Mouse (Mus musculus) neural tube, embryonic 11.5 days (tissue): ENCODE results near the gene Mrpl53. TPM values are rescaled to one million over a fixed set of nuclear protein-coding genes. Genes with fewer than 3 reads are reported as not detected.

Experiments used
- ATAC-seq: fragments of 200-750 bp; cut with Nextera tagmentation; 2 replicates; pipeline ENCODE4 v1.8.0; 2017; ENCODE audit warnings: moderate number of reproducible peaks, mild to moderate bottlenecking, moderate TSS enrichment, moderate library complexity; ENCODE audit not compliant: insufficient read depth, low FRiP score, low TSS enrichment
- DNase-seq: peaks from one replicate; pipeline ENCODE4 v3.0.0-alpha.2; 2015; ENCODE audit warnings: low spot score
- H3K27ac ChIP-seq: fragments of 300-500 bp; sonication (generic); 2 replicates; pipeline ENCODE4 v1.5.1; 2014; ENCODE audit warnings: low read depth, mild to moderate bottlenecking, low read length
- H3K27me3 ChIP-seq: fragments of 300-500 bp; sonication (generic); 2 replicates; pipeline ENCODE4 v1.6.1; 2014; ENCODE audit warnings: mild to moderate bottlenecking, low read length, mixed read lengths; ENCODE audit not compliant: control insufficient read depth, insufficient read depth
- H3K36me3 ChIP-seq: fragments of 300-500 bp; sonication (generic); 2 replicates; pipeline ENCODE4 v1.6.1; 2014; ENCODE audit warnings: mild to moderate bottlenecking, low read length, moderate library complexity, mixed read lengths; ENCODE audit not compliant: control insufficient read depth, insufficient read depth
- H3K4me1 ChIP-seq: fragments of 300-500 bp; sonication (generic); 2 replicates; pipeline ENCODE4 v1.6.1; 2014; ENCODE audit warnings: low read length, mixed read lengths; ENCODE audit not compliant: control insufficient read depth, insufficient read depth
- H3K4me2 ChIP-seq: fragments of 300-500 bp; sonication (generic); 2 replicates; pipeline ENCODE4 v1.6.1; 2014; ENCODE audit warnings: low read depth, mild to moderate bottlenecking, moderate library complexity
- H3K4me3 ChIP-seq: fragments of 300-500 bp; sonication (generic); 2 replicates; pipeline ENCODE4 v1.5.1; 2014; ENCODE audit warnings: low read depth, low read length
- H3K9ac ChIP-seq: fragments of 300-500 bp; sonication (generic); 2 replicates; pipeline ENCODE4 v1.6.1; 2014; ENCODE audit warnings: mild to moderate bottlenecking, low read length
- H3K9me3 ChIP-seq: fragments of 300-500 bp; sonication (generic); 2 replicates; pipeline ENCODE4 v1.6.1; 2016; ENCODE audit warnings: low read length; ENCODE audit not compliant: control insufficient read depth
- WGBS: fragments of 180-500 bp; shearing (Covaris S2); extraction: QIAGEN DNeasy Blood & Tissue Kit; methylation state at CpG from one replicate; pipeline ENCODE4 v1.1.7; 2014; 5-methylcytosine and 5-hydroxymethylcytosine counted together
- polyA plus RNA-seq: library from polyadenylated mRNA; unstranded; fragments of >200 nt; fragmentation: Nextera tagmentation; extraction: Ambion mirVana; gene quantifications from 2 replicates; pipeline ENCODE4 v1.2.1, GENCODE M21; 2014

The Mrpl53 gene
- polyA plus RNA-seq, 1 experiment from 2014 or later: 123 TPM

DNA sequence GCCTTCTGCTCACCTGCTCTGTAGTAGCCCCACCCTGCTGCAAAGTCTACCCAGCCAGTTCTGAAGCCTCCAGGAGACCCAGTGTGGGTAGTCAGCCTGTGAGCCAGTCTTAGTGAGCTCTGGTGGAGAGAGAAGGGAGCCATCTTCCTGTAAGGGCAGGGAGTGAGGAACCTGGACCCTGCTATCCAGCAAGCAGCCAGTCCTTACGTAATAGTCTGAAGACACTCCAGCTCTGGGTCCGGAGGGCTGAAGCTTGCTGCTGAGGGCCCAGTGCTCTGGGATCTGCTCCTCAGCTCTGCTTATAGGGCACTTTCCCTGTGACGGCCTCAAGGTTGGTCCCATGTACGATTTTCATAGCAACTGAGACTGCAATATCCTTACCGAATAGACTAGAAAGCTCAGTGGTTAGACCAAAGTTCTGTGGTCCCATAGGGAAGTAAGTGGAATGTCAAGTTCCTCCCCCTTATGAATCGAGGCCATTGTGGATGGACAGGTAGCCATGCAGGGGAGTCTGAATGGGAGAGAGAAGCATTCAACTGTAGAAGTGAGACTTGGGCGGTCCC is 26.2 kb downstream of the Mrpl53 start, which contains the start of gene Rtkn:
Rtkn (plus strand) TSS at position 513 of the 563 bp plus-strand sequence.
- Histone ChIP-seq H3K36me3 (no peaks in the 10 kb centered on the region), H3K9me3 (no peaks in the 10 kb centered on the region), H3K4me2 (peak within 1 kb of the TSS; percentile 91), H3K4me3 (peak within 1 kb of the TSS; percentile 58), H3K9ac (peak within 1 kb of the TSS; percentile 98), H3K27me3 (no peaks in the 10 kb centered on the region), H3K4me1 (peaks cover 21% of the 10 kb centered on the region), H3K27ac (no peak within 1 kb of the TSS)
- no peak for DNase-seq
- 57% methylated on average over 7 of the region's 7 CpGs for WGBS
- ATAC-seq: no peak

DNA sequence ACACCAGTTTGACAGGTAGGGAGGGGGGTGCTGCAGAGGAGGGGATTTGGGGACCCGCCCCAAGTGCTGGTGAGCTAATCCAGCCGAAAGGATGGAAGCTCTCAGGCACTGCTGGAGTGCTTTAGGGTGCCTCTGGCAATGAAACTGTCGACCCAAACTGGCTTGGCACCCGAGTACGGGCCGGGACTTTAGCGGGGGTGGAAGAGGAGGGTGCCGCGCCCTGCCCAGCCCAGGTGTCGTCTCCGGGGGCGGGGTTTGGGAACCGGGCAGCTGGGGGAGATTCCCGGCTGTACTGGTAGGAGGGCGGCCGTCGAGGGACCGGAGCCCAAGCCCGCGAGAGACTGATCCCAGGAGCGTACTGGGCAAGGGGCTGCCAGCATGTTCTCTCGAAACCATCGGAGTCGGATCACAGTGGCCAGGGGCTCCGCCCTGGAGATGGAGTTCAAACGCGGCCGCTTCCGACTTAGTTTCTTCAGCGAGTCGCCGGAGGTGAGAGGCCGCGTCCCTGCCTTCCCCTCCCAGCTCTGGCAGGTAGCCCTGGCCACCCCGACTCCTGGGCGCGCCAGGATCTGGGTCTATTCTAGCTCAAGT is 26.8 kb downstream of the Mrpl53 start:
- Histone ChIP-seq H3K27me3 (no peaks in the 10 kb centered on the region), H3K27ac (no peak overlapping the region), H3K36me3 (no peaks in the 10 kb centered on the region), H3K4me2 (peak overlapping the region; percentile 91), H3K9ac (peak overlapping the region; percentile 98), H3K4me1 (peaks cover 21% of the 10 kb centered on the region), H3K9me3 (no peaks in the 10 kb centered on the region), H3K4me3 (peak overlapping the region; percentile 58)
- no peak for ATAC-seq
- DNase-seq: peak; percentile 19
- WGBS: 5% methylated on average over 37 of the region's 37 CpGs

DNA sequence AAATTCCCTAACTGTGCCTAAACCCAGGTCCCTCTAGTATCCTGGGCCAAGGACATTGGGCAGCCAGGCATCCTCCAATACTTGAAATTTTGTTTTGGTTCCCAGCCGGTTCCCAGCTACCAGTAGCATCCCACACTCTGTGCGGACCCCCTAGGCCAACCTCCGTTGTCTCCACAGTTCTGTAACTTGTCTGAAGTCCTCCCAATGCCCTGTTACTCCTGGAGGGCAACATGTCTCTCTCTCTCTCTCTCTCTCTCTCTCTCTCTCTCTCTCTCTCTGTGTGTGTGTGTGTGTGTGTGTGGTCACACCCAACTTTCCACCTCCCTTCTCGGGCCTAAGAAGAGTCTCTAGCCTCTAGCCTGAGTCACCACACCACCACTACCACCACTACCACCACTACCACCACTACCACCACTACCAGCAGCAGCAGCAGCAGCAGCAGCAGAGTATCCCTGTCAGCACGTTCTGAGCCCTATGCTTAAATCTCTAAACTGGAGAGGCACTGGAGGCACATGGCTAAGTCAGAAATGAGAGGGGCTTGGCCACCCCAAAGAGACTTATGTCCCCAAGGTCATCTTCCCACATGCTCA is 27.5 kb downstream of the Mrpl53 start:
- 13% methylated on average over 5 of the region's 5 CpGs for WGBS
- peak overlapping the region; percentile 91 for H3K4me2 ChIP-seq
- peak overlapping the region; percentile 99 for H3K27ac ChIP-seq
- H3K4me1 ChIP-seq: peaks cover 22% of the 10 kb centered on the region
- ATAC-seq (no peak), DNase-seq (no peak)
- H3K9me3 ChIP-seq: no peaks in the 10 kb centered on the region
- peak overlapping the region; percentile 98 for H3K9ac ChIP-seq
- peak overlapping the region; percentile 58 for H3K4me3 ChIP-seq
- H3K27me3 ChIP-seq: no peaks in the 10 kb centered on the region
- no peaks in the 10 kb centered on the region for H3K36me3 ChIP-seq

DNA sequence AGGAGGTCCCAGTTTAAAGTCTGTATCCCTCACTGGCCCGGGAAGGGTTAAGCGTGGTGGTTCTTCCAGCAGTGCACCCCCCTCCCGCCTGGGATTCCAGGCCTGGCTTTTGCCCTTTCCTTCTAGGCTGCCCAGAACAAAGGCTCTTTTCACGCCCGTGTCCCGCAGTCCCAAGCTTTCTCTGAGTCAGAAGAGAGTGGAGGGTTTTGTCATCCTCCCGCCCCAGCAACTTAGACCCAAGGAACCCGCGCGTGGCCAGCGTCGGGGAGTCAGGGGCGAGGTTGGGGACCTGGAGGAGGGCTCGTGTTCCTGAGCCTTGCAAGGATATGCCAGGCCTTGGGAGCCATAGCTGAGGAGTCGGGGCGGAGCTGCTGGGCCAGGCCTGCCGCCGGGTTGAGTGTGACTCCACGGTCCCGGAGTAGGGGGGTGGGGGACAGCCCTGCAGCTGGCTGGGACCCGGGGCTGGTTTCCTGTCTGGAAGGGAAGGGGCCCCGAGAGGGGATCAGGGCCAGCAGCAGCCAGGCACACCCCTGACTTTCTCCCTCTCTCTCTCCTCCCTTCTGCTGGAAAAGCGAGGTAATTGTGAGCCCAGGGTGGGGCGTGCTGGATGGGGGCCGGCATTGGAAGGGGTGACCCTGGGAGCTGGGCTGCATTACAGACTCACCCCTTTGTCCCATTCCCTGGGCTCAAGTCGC is 28.2 kb downstream of the Mrpl53 start:
- peak overlapping the region; percentile 91 for H3K4me2 ChIP-seq
- H3K36me3 ChIP-seq: no peaks in the 10 kb centered on the region
- no peaks in the 10 kb centered on the region for H3K27me3 ChIP-seq
- 1% methylated on average over 23 of the region's 26 CpGs for WGBS
- DNase-seq (peak; percentile 87), ATAC-seq (peak; percentile 79)
- H3K9ac ChIP-seq: peak overlapping the region; percentile 98
- peaks cover 27% of the 10 kb centered on the region for H3K4me1 ChIP-seq
- no peaks in the 10 kb centered on the region for H3K9me3 ChIP-seq
- peak overlapping the region; percentile 99 for H3K27ac ChIP-seq
- peak overlapping the region; percentile 58 for H3K4me3 ChIP-seq

DNA sequence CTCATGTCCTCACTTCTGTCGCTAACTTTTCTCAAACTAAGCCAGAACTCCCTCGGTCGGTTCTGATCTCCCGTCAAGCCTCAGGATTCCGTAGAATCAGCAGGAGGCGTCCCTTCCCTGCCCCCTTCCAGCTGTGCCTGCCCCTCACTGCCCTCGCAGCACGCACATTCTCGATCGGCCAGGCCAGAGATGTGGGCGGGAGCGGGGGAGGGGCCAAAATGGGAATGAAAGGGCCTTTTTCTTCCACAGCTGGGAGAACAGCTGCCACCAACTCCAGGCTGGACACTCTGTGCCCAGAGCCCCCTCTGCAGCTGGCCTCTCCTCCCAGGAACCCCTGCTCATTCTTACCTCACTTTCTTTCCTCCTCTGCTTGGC is 28.7 kb downstream of the Mrpl53 start:
- WGBS: 0% methylated on average over 12 of the region's 12 CpGs
- peak; percentile 90 for DNase-seq
- peak; percentile 76 for ATAC-seq
- H3K27ac ChIP-seq: peak overlapping the region; percentile 99
- no peaks in the 10 kb centered on the region for H3K9me3 ChIP-seq
- peak overlapping the region; percentile 91 for H3K4me2 ChIP-seq
- peaks cover 30% of the 10 kb centered on the region for H3K4me1 ChIP-seq
- H3K9ac ChIP-seq: peak overlapping the region; percentile 98
- H3K36me3 ChIP-seq: no peaks in the 10 kb centered on the region
- peak overlapping the region; percentile 58 for H3K4me3 ChIP-seq
- H3K27me3 ChIP-seq: no peaks in the 10 kb centered on the region

DNA sequence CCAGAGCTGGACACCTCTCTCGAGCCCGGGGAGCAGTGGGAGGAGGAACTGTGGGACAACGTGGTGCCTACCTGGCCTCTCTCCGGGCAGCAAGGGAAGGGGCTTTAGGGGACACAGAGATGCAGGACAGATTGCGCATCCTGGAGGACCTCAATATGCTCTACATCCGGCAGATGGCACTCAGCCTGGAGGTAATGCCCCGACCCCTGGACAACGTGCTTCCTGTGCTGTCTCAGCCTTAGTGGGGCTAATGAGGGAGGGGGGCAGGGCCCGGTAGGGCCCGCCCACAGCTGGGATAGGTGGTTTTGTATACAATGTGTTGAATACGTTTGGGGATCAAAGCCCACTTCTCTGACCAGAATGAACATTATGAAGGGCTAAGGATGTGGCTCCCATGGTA is 29.2 kb downstream of the Mrpl53 start:
- Histone ChIP-seq H3K36me3 (no peaks in the 10 kb centered on the region), H3K4me2 (peak overlapping the region; percentile 91), H3K9ac (peak overlapping the region; percentile 98), H3K27me3 (no peaks in the 10 kb centered on the region), H3K9me3 (no peaks in the 10 kb centered on the region), H3K4me1 (peaks cover 31% of the 10 kb centered on the region), H3K27ac (peak overlapping the region; percentile 99), H3K4me3 (peak overlapping the region; percentile 58)
- DNase-seq: peak; percentile 74
- ATAC-seq: peak; percentile 35
- under 1% methylated on average over 11 of the region's 11 CpGs for WGBS

DNA sequence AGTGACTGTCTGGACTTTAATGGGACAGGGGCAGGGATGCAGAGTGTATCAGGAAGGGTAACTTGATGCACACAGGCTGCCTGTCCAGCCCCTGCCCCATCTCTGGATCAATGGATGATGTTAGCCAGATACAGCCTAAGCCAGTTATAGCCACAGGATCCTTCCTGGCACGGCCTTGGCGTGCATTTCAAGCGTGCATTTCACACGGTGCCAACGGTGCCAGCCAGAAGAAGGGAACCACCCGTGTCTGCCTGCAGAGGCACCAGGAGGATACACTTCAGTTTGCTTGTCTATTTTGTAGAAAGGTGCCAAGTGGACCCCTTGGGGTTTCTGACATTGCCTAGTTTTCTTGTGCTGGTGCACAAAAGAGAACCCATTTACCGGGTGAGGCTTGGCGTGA is 31.2 kb downstream of the Mrpl53 start:
- Histone ChIP-seq H3K9me3 (no peaks in the 10 kb centered on the region), H3K27me3 (no peaks in the 10 kb centered on the region), H3K27ac (no peak overlapping the region), H3K36me3 (no peaks in the 10 kb centered on the region), H3K4me1 (peaks cover 31% of the 10 kb centered on the region), H3K9ac (no peak overlapping the region), H3K4me2 (no peak overlapping the region), H3K4me3 (no peak overlapping the region)
- no peak for DNase-seq
- ATAC-seq: no peak
- 93% methylated on average over 8 of the region's 8 CpGs for WGBS

DNA sequence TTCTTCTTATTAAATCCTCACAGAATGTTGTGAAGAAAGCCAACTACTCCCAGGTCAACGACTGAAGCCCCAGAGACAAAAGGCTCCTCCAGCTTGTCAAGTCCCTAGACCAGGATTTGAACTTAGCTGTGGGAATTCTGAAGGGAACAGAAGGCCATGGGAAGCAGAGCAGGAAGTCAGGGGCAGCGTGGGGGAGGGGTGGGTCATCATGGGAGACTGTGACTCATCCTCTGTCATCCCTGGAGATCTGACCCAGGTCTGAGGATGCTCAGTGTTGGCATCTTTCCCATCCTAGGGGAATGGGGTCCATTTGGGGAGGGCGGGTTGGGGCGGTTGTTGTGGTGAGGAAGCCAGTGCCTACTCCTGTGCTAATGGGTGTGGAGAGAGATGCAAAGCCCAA is 32.8 kb downstream of the Mrpl53 start:
- peak overlapping the region; percentile 31 for H3K9ac ChIP-seq
- peaks cover 26% of the 10 kb centered on the region for H3K4me1 ChIP-seq
- no peaks in the 10 kb centered on the region for H3K9me3 ChIP-seq
- WGBS: 33% methylated on average over 4 of the region's 4 CpGs
- H3K4me2 ChIP-seq: peak overlapping the region; percentile 44
- no peak for DNase-seq
- no peak overlapping the region for H3K27ac ChIP-seq
- H3K4me3 ChIP-seq: no peak overlapping the region
- H3K27me3 ChIP-seq: no peaks in the 10 kb centered on the region
- ATAC-seq: no peak
- H3K36me3 ChIP-seq: no peaks in the 10 kb centered on the region
